Mouse (Mus musculus) kidney, adult 2 months (tissue): ENCODE data around the gene Epp13. TPM values are rescaled to one million over a fixed set of nuclear protein-coding genes. Genes with fewer than 3 reads are reported as not detected.
"Not testable (repeated sequence)": the region's sequence is repeated elsewhere in the genome, so short reads cannot be mapped to it uniquely, and the experiment has no call there.

Source experiments
- DNase-seq: peaks from one replicate; pipeline ENCODE4 v3.0.0; 2021
- H3K27ac ChIP-seq: fragments of 200-500 bp; 2 replicates; pipeline ENCODE4 v1.5.1; 2012; ENCODE audit warnings: low read depth, low read length, control low read depth, inconsistent platforms; ENCODE audit not compliant: insufficient read depth
- H3K27me3 ChIP-seq: fragments of 200-500 bp; replicated peaks from 2 replicates; pipeline ENCODE4 v1.6.1; 2012; ENCODE audit warnings: mild to moderate bottlenecking, moderate library complexity, low read length, inconsistent platforms; ENCODE audit not compliant: control insufficient read depth, insufficient read depth
- H3K36me3 ChIP-seq: fragments of 200-500 bp; 2 replicates; pipeline ENCODE4 v1.6.1; 2012; ENCODE audit warnings: mild to moderate bottlenecking, moderate library complexity, low read length, inconsistent platforms; ENCODE audit not compliant: control insufficient read depth, insufficient read depth
- H3K4me1 ChIP-seq: fragments of 200-500 bp; 2 replicates; pipeline ENCODE4 v1.6.1; 2011; ENCODE audit warnings: low read length; ENCODE audit not compliant: control insufficient read depth, insufficient read depth
- H3K4me3 ChIP-seq: fragments of 200-500 bp; 2 replicates; pipeline ENCODE4 v1.5.1; 2011; ENCODE audit warnings: mild to moderate bottlenecking, low read depth, low read length, control low read depth; ENCODE audit not compliant: insufficient read depth
- CTCF ChIP-seq: fragments of 200-500 bp; conservative IDR thresholded peaks from 2 replicates; pipeline ENCODE4 v1.5.1; 2011; ENCODE audit warnings: low read depth, mild to moderate bottlenecking, control low read depth, low read length, moderate library complexity, mixed read lengths; ENCODE audit not compliant: insufficient read depth, insufficient read length
- POLR2A ChIP-seq: fragments of 200-500 bp; IDR thresholded peaks from one replicate; pipeline ENCODE4 v1.6.1; 2011; ENCODE audit warnings: low read depth, low read length, control low read depth
- WGBS: fragments of 180-500 bp; shearing (Covaris S2); methylation state at CpG from one replicate; pipeline ENCODE4 v1.1.7; 2018; 5-methylcytosine and 5-hydroxymethylcytosine counted together
- polyA plus RNA-seq: library from polyadenylated mRNA; depleted of rRNA; stranded (reverse); fragments of >200 nt; gene quantifications from 2 replicates; pipeline ENCODE4 v1.2.3, GENCODE M21; 2012; rRNA removed

Epp13 gene
- polyA plus RNA-seq, 1 experiment: not detected

GRCm38 (mm10) chr7:6285842-6286705, 33.6 kb downstream of the Epp13 start, which contains the start of gene Zfp667:
Gene Zfp667, plus strand, starts transcription at chr7:6286579.
- 3% methylated on average over 50 of the region's 50 CpGs for whole genome bisulfite sequencing
- TF ChIP-seq POLR2A (peak; percentile 36), CTCF (no peak)
- peak; percentile 98 for DNase-seq

GRCm38 (mm10) chr7:6286921-6287531, 34.5 kb downstream of the Epp13 start:
- Histone ChIP-seq H3K27me3 (no peaks in the 10 kb centered on the region), H3K36me3 (no peaks in the 10 kb centered on the region), H3K27ac (no peak overlapping the region), H3K4me3 (peak overlapping the region; percentile 52), H3K4me1 (no peaks in the 10 kb centered on the region)
- no peak for TF ChIP-seq POLR2A
- no peak for TF ChIP-seq CTCF
- no peak for DNase-seq
- WGBS: 29% methylated on average over 15 of the region's 15 CpGs

More at GRCm38 (mm10) chr7:6285842-6286705, 33.6 kb downstream of the Epp13 start, which contains the start of gene Zfp667:
- Histone ChIP-seq H3K4me1 (no peaks in the 10 kb centered on the region), H3K36me3 (no peaks in the 10 kb centered on the region), H3K27me3 (no peaks in the 10 kb centered on the region), H3K4me3 (peak within 1 kb of the TSS; percentile 52), H3K27ac (peak within 1 kb of the TSS; percentile 32; the same call in 1 of the 2 replicates)

- H3K4me1 ChIP-seq, H3K4me3 ChIP-seq, H3K27ac ChIP-seq, H3K36me3 ChIP-seq, H3K27me3 ChIP-seq, DNase-seq: not testable (repeated sequence)
- 83% methylated on average over 6 of the region's 6 CpGs for WGBS
Measured at GRCm38 (mm10) chr7:6291121-6291520, 38.6 kb downstream of the Epp13 start.

DNA sequence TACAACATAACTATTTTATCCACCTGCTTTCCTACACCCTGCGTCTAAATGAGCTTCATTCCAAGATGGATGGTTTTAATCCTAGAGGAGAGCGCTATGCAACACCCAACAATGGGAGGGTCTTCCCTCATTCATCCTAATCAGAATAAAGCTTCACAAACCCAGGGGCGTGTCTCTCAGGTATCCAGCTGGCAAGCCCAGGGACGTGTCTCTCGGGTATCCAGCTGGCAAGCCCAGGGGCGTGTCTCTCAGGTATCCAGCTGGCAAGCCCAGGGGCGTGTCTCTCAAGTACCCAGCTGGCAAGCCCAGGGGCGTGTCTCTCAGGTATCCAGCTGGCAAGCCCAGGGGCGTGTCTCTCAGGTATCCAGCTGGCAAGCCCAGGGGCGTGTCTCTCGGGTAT, 48.3 kb downstream of the Epp13 start:
- H3K36me3 ChIP-seq: peaks cover 10% of the 10 kb centered on the region
- 89% methylated on average over 11 of the region's 11 CpGs for WGBS
- H3K4me1 ChIP-seq, DNase-seq, H3K27ac ChIP-seq, H3K27me3 ChIP-seq, H3K4me3 ChIP-seq: not testable (repeated sequence)

DNA sequence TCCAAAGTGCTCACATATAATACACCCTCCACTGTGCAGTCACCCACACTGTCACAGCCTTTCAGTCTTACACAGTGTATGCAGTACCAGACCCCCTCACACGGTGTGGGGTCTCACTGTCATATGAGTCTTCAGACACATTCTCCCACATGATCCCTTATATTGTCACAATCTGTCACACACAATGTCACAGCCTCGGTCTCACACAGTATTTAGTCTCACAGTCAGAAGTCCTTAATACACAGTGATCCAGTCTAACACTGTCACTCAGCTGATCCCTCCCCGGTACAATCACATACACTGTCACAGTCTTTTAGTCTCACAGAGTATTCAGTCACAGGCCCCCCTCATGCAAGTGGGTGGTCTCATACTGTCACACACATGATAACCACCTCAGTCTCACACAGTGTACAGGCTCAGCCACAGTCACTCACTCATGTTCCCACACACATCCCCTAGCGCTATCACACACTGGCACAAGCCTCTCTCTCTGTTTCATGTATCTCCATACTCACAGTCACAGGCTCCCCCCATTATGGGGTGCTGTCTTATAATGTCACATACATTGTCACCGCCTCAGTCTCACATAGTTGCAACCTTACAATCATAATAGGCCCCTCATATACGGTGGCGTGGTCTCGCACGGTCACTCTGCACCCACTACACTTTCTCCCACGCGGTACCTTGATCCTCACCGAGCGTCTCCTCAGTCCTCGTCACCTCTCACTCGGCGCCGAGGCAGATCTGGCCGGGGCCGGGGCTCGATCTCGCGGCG, 78.1 kb downstream of the Epp13 start:
- no peak for DNase-seq
- H3K27ac ChIP-seq: no peak overlapping the region
- WGBS: 16% methylated on average over 23 of the region's 23 CpGs

DNA sequence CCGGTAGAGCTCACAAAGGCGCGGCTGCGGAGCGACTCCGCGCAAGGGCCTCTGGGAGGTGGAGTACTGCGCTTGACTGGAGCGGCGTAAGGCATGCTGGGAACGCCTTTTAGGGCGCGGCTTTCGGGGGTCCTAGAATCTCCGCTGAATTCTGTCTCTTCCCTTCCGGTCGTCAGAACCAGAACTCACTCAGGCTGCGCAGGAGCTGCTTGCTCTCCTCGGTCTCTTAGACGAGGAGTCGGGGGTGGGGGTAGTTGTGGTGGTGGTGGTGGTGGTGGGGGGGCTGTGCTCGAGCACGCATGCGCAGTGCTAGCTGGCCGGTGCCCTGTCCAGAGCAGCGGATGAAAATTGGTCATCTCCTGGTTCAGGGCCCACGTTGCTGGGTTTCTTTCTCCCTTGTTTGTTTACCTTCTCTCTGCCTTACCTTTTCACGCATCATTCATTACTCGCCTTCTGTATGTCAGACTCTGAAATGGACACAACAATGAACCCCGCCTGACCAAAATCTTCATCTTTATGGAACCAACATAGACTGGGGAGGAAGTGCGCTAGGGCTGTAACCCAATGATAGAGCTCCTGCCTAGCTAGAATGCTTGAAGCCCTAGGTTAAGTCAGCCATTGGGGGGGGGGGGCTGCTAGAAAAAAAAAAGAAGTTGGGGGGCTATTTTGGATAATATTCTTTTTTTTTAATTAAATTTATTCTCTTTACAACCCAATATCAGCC, 78.9 kb downstream of the Epp13 start, which contains the start of gene Zfp583:
TSS of gene Zfp583 (minus strand) at position 53 of the 724 bp plus-strand sequence.
- peak within 1 kb of the TSS; percentile 66 for H3K4me3 ChIP-seq
- no peaks in the 10 kb centered on the region for H3K36me3 ChIP-seq
- DNase-seq: peak; percentile 85
- no peak within 1 kb of the TSS for H3K27ac ChIP-seq
- no peaks in the 10 kb centered on the region for H3K4me1 ChIP-seq
- TF ChIP-seq POLR2A: no peak
- TF ChIP-seq CTCF: no peak
- WGBS: 6% methylated on average over 31 of the region's 31 CpGs
- no peaks in the 10 kb centered on the region for H3K27me3 ChIP-seq

More for the DNA sequence above, 78.1 kb downstream of the Epp13 start:
- Histone ChIP-seq H3K4me1 (no peaks in the 10 kb centered on the region), H3K27me3 (no peaks in the 10 kb centered on the region), H3K36me3 (no peaks in the 10 kb centered on the region), H3K4me3 (peak overlapping the region; percentile 66)
- no peak for TF ChIP-seq POLR2A
- TF ChIP-seq CTCF: no peak

Other genes starting within 250 kb of the Epp13 start
- gene Vmn1r65, start 241.7 kb upstream of the Epp13 start, polyA plus RNA-seq: not detected in 2 replicates
- gene Nlrp4c, start 207.5 kb upstream of the Epp13 start, polyA plus RNA-seq: not detected in 2 replicates
- gene Zfp787, start 96.7 kb upstream of the Epp13 start, polyA plus RNA-seq: 54.2 and 66.1 TPM in 2 replicates
- 47.1 and 65.2 TPM in 2 replicates for gene Zfp444, start 80.5 kb upstream of the Epp13 start, polyA plus RNA-seq
- gene Galp, start 55.6 kb upstream of the Epp13 start, polyA plus RNA-seq: not detected in 2 replicates
- gene Zscan5b, start 30.4 kb upstream of the Epp13 start, polyA plus RNA-seq: not detected in 2 replicates
- gene Zfp667, start 33.9 kb downstream of the Epp13 start, polyA plus RNA-seq: 0.75 and 0.95 TPM in 2 replicates
- gene Zfp583, start 78.6 kb downstream of the Epp13 start, polyA plus RNA-seq: 0.36 and 0.45 TPM in 2 replicates
- gene Gm3854, start 91.0 kb downstream of the Epp13 start, polyA plus RNA-seq: 0.19 and 0.28 TPM in 2 replicates
- 0.45 and 0.46 TPM in 2 replicates for gene Zfp78, start 110.6 kb downstream of the Epp13 start, polyA plus RNA-seq
- 2.0 TPM in 2 replicates for gene Zfp28, start 130.6 kb downstream of the Epp13 start, polyA plus RNA-seq
- 0.03 TPM in 1 of 2 replicates, not detected in the other for gene Smim17, start 146.0 kb downstream of the Epp13 start, polyA plus RNA-seq
- not detected in 2 replicates for gene Gm20715, start 157.6 kb downstream of the Epp13 start, polyA plus RNA-seq
- gene Olfr1344, start 186.0 kb downstream of the Epp13 start, polyA plus RNA-seq: not detected in 2 replicates
- gene Olfr1336, start 203.5 kb downstream of the Epp13 start, polyA plus RNA-seq: not detected in 2 replicates
- not detected in 2 replicates for gene Olfr1346, start 214.4 kb downstream of the Epp13 start, polyA plus RNA-seq
- gene Olfr5, start 234.2 kb downstream of the Epp13 start, polyA plus RNA-seq: not detected in 2 replicates
- not detected in 2 replicates for gene Olfr1347, start 247.0 kb downstream of the Epp13 start, polyA plus RNA-seq